Mouse (Mus musculus): Measurements from ENCODE around the gene Tmem179. TPM values are rescaled to one million over a fixed set of nuclear protein-coding genes. Genes with fewer than 3 reads are reported as not detected.

Tmem179 gene
- total and polyA plus RNA-seq, 3 experiments: not detected

- no peak for DNase-seq (ENCODE audit: extremely low read depth)
- Histone ChIP-seq H3K27ac (ENCODE audit: insufficient read depth, low read depth) (no peak overlapping the region), H3K4me1 (ENCODE audit: control insufficient read depth in 1 of 2, insufficient read depth in 2 of 2) (peaks cover 4 to 49% of the 10 kb centered on the region in 2 experiments), H3K4me3 (replicated peaks in 1 of 3; ENCODE audit: low read depth in 2 of 3, low read length in 2 of 3, poor library complexity in 1 of 3) (no peak overlapping the region), H3K27me3 (replicated peaks) (no peaks in the 10 kb centered on the region), H3K9me3 (replicated peaks; ENCODE audit: low read length) (no peaks in the 10 kb centered on the region), H3K36me3 (replicated peaks in 1 of 2; ENCODE audit: control insufficient read depth in 1 of 2, insufficient read depth in 1 of 2, low read length in 1 of 2) (no peaks in the 10 kb centered on the region), H3K4me2 (ENCODE audit: insufficient read depth, low read depth, poor library complexity, severe bottlenecking) (no peak overlapping the region), H3K79me2 (replicated peaks; ENCODE audit: control insufficient read depth, extremely low read depth, insufficient read depth, poor library complexity, severe bottlenecking) (no peaks in the 10 kb centered on the region), H3K9ac (ENCODE audit: insufficient read depth, low read depth) (no peak overlapping the region)
- no peak for TF ChIP-seq CHD2 (IDR thresholded peaks at IDR 0.05; ENCODE audit: low read length)
- no peak for TF ChIP-seq UBTF (IDR thresholded peaks at IDR 0.05; ENCODE audit: low read depth, low read length)
- TF ChIP-seq USF1 (IDR thresholded peaks at IDR 0.05; ENCODE audit: low read depth, low read length): no peak
- no peak for TF ChIP-seq MAZ (IDR thresholded peaks at IDR 0.05; ENCODE audit: low read depth, low read length)
- TF ChIP-seq ZKSCAN1 (IDR thresholded peaks at IDR 0.05; ENCODE audit: borderline replicate concordance, low read depth, low read length): no peak
- no peak for TF ChIP-seq TCF12 (IDR thresholded peaks at IDR 0.05; ENCODE audit: low read depth, low read length)
- no peak for TF ChIP-seq ZMIZ1 (IDR thresholded peaks at IDR 0.05; ENCODE audit: low read depth, low read length)
- TF ChIP-seq JUN (IDR thresholded peaks at IDR 0.05; ENCODE audit: insufficient read depth, low read depth, low read length): no peak
- TF ChIP-seq GABPA (IDR thresholded peaks at IDR 0.05; ENCODE audit: insufficient replicate concordance, low read depth, low read length): no peak
- no peak for TF ChIP-seq MEF2A (IDR thresholded peaks at IDR 0.05; ENCODE audit: borderline replicate concordance, low read depth, low read length)
- no peak for TF ChIP-seq ETS1 (conservative IDR thresholded peaks at IDR 0.05; ENCODE audit: low read depth, low read length)
- TF ChIP-seq KAT2A (IDR thresholded peaks at IDR 0.05; ENCODE audit: insufficient replicate concordance, low read length): no peak
- TF ChIP-seq RCOR1 (conservative IDR thresholded peaks at IDR 0.05; ENCODE audit: low read depth, low read length): no peak
- TF ChIP-seq CHD1 (IDR thresholded peaks at IDR 0.05; ENCODE audit: low read depth, low read length): no peak
- no peak for TF ChIP-seq SIN3A (IDR thresholded peaks at IDR 0.05; ENCODE audit: low read length)
- no peak for TF ChIP-seq USF2 (conservative IDR thresholded peaks at IDR 0.05; ENCODE audit: low read depth, low read length)
- TF ChIP-seq ELF1 (IDR thresholded peaks at IDR 0.05; ENCODE audit: low read depth, low read length): no peak
- no peak for TF ChIP-seq IRF4 (IDR thresholded peaks at IDR 0.05; ENCODE audit: low read depth, low read length)
- no peak for TF ChIP-seq NRF1 (IDR thresholded peaks at IDR 0.05; ENCODE audit: low read depth, low read length)
- dilution Hi-C loops (cut with MboI; ENCODE audit: extremely low pct_ligation_motif_present, extremely low pct_unique_long_range_greater_than_20kb, low sequenced_read_pairs) (no loop called here), in situ Hi-C loops (cut with MboI; ENCODE audit: low pct_ligation_motif_present, low pct_unique_long_range_greater_than_20kb, low sequenced_read_pairs) (loop anchor here (5.0 to 10.0 kb wide), 2 partner anchors 38 to 145 kb away; no protein-coding TSS in a partner anchor)
Measured at GRCm38 (mm10) chr12:112559671-112560070, 43.1 kb upstream of the Tmem179 start.

GRCm38 (mm10) chr12:112559231-112559630 is 42.7 kb upstream of the Tmem179 start:
- Histone ChIP-seq H3K79me2 (replicated peaks; ENCODE audit: control insufficient read depth, extremely low read depth, insufficient read depth, poor library complexity, severe bottlenecking) (no peaks in the 10 kb centered on the region), H3K27ac (ENCODE audit: insufficient read depth, low read depth) (no peak overlapping the region), H3K9me3 (replicated peaks; ENCODE audit: low read length) (no peaks in the 10 kb centered on the region), H3K36me3 (replicated peaks in 1 of 2; ENCODE audit: control insufficient read depth in 1 of 2, insufficient read depth in 1 of 2, low read length in 1 of 2) (no peaks in the 10 kb centered on the region), H3K4me1 (ENCODE audit: control insufficient read depth in 1 of 2, insufficient read depth in 2 of 2) (peaks cover 4 to 45% of the 10 kb centered on the region in 2 experiments), H3K4me2 (ENCODE audit: insufficient read depth, low read depth, poor library complexity, severe bottlenecking) (no peak overlapping the region), H3K27me3 (replicated peaks) (no peaks in the 10 kb centered on the region), H3K4me3 (replicated peaks in 1 of 3; ENCODE audit: low read depth in 2 of 3, low read length in 2 of 3, poor library complexity in 1 of 3) (no peak overlapping the region), H3K9ac (ENCODE audit: insufficient read depth, low read depth) (no peak overlapping the region)
- in situ Hi-C loops (cut with MboI; ENCODE audit: low pct_ligation_motif_present, low pct_unique_long_range_greater_than_20kb, low sequenced_read_pairs): loop anchor here (10.0 kb wide), 1 partner anchor 146 kb away; no protein-coding TSS in a partner anchor
- dilution Hi-C loops (cut with MboI; ENCODE audit: extremely low pct_ligation_motif_present, extremely low pct_unique_long_range_greater_than_20kb, low sequenced_read_pairs): no loop called here
- DNase-seq (ENCODE audit: extremely low read depth): no peak
- TF ChIP-seq NRF1 (IDR thresholded peaks at IDR 0.05; ENCODE audit: low read depth, low read length): no peak
- TF ChIP-seq IRF4 (IDR thresholded peaks at IDR 0.05; ENCODE audit: low read depth, low read length): no peak
- TF ChIP-seq HCFC1 (IDR thresholded peaks at IDR 0.05; ENCODE audit: low read depth, low read length): no peak
- TF ChIP-seq BHLHE40 (IDR thresholded peaks at IDR 0.05; ENCODE audit: low read depth, low read length): no peak
